Mouse (Mus musculus) liver, embryonic 15.5 days (tissue): ENCODE measurements around the gene Tshb. TPM values are rescaled to one million over a fixed set of nuclear protein-coding genes. Genes with fewer than 3 reads are reported as not detected.

Experiments used
- ATAC-seq: fragments of 200-750 bp; cut with Nextera tagmentation; 2 replicates; pipeline ENCODE4 v1.8.0; 2017; ENCODE audit warnings: moderate number of reproducible peaks, mild to moderate bottlenecking, moderate library complexity; ENCODE audit not compliant: insufficient read depth
- H3K27ac ChIP-seq: fragments of 300-500 bp; sonication (generic); replicated peaks from 2 replicates; pipeline ENCODE4 v1.5.1; 2015; ENCODE audit warnings: mild to moderate bottlenecking, inconsistent platforms
- H3K27me3 ChIP-seq: fragments of 300-500 bp; sonication (generic); 2 replicates; pipeline ENCODE4 v1.6.1; 2015; ENCODE audit warnings: mild to moderate bottlenecking, inconsistent platforms
- H3K36me3 ChIP-seq: fragments of 300-500 bp; sonication (generic); replicated peaks from 2 replicates; pipeline ENCODE4 v1.6.1; 2015; ENCODE audit warnings: moderate library complexity, mild to moderate bottlenecking, inconsistent platforms
- H3K4me1 ChIP-seq: fragments of 300-500 bp; sonication (generic); replicated peaks from 2 replicates; pipeline ENCODE4 v1.6.1; 2015; ENCODE audit warnings: inconsistent platforms
- H3K4me2 ChIP-seq: fragments of 300-500 bp; sonication (generic); 2 replicates; pipeline ENCODE4 v1.6.1; 2015; ENCODE audit warnings: moderate library complexity, mild to moderate bottlenecking, inconsistent platforms
- H3K4me3 ChIP-seq: fragments of 300-500 bp; sonication (generic); replicated peaks from 2 replicates; pipeline ENCODE4 v1.5.1; 2015; ENCODE audit warnings: mild to moderate bottlenecking, inconsistent platforms
- H3K9ac ChIP-seq: fragments of 300-500 bp; sonication (generic); 2 replicates; pipeline ENCODE4 v1.6.1; 2015; ENCODE audit warnings: moderate library complexity, mild to moderate bottlenecking, inconsistent platforms
- H3K9me3 ChIP-seq: fragments of 300-500 bp; sonication (generic); replicated peaks from 2 replicates; pipeline ENCODE4 v1.6.1; 2016; ENCODE audit warnings: inconsistent platforms
- WGBS: fragments of 180-500 bp; shearing (Covaris S2); methylation state at CpG from one replicate; pipeline ENCODE4 v1.1.7; 2015; ENCODE audit warnings: mixed read lengths; ENCODE audit not compliant: insufficient replicate concordance; 5-methylcytosine and 5-hydroxymethylcytosine counted together
- polyA plus RNA-seq: library from polyadenylated mRNA; unstranded; fragments of >200 nt; fragmentation: Nextera tagmentation; extraction: Ambion mirVana; gene quantifications from 2 replicates; pipeline ENCODE4 v1.2.1, GENCODE M21; 2015

Gene Tshb
- not detected in 2 replicates for polyA plus RNA-seq

GRCm38 (mm10) chr3:102782618-102783017 lies at the start of gene Tshb:
Gene Tshb, minus strand, starts transcription at chr3:102782718.
- 60% methylated on average over 2 of the region's 2 CpGs for WGBS
- H3K36me3 ChIP-seq, result no peaks in the 10 kb centered on the region
- no peak within 1 kb of the TSS for H3K4me3 ChIP-seq
- no peak for ATAC-seq
- no peak within 1 kb of the TSS for H3K27ac ChIP-seq
- no peak within 1 kb of the TSS for H3K4me2 ChIP-seq
- H3K9ac ChIP-seq, result no peak within 1 kb of the TSS
- no peaks in the 10 kb centered on the region for H3K27me3 ChIP-seq
- no peaks in the 10 kb centered on the region for H3K9me3 ChIP-seq
- no peaks in the 10 kb centered on the region for H3K4me1 ChIP-seq

- Histone ChIP-seq H3K4me2 (no peak overlapping the region), H3K4me3 (no peak overlapping the region)
Measured at GRCm38 (mm10) chr3:102803937-102804336, 21.4 kb upstream of the Tshb start.

GRCm38 (mm10) chr3:102787369-102787768 lies 4.9 kb upstream of the Tshb start:
- Histone ChIP-seq H3K4me3 (no peak overlapping the region), H3K4me2 (no peak overlapping the region), H3K4me1 (no peaks in the 10 kb centered on the region), H3K36me3 (no peaks in the 10 kb centered on the region), H3K9ac (no peak overlapping the region), H3K27ac (no peak overlapping the region), H3K9me3 (no peaks in the 10 kb centered on the region), H3K27me3 (no peaks in the 10 kb centered on the region)
- WGBS, result 5% methylated on average over 4 of the region's 4 CpGs
- ATAC-seq, result no peak

More at GRCm38 (mm10) chr3:102803937-102804336, 21.4 kb upstream of the Tshb start:
- Histone ChIP-seq H3K9ac (no peak overlapping the region), H3K27me3 (no peaks in the 10 kb centered on the region), H3K36me3 (no peaks in the 10 kb centered on the region), H3K4me1 (no peaks in the 10 kb centered on the region), H3K9me3 (no peaks in the 10 kb centered on the region), H3K27ac (no peak overlapping the region)
- 6% methylated on average over 3 of the region's 3 CpGs for WGBS
- no peak for ATAC-seq

GRCm38 (mm10) chr3:102773018-102773417 lies 9.5 kb downstream of the Tshb start:
- 59% methylated on average over 4 of the region's 4 CpGs for WGBS

GRCm38 (mm10) chr3:102764850-102765249 lies 17.7 kb downstream of the Tshb start:
- Histone ChIP-seq H3K4me1 (no peaks in the 10 kb centered on the region), H3K4me3 (no peak overlapping the region), H3K9ac (no peak overlapping the region), H3K36me3 (no peaks in the 10 kb centered on the region), H3K27ac (no peak overlapping the region), H3K4me2 (no peak overlapping the region), H3K9me3 (no peaks in the 10 kb centered on the region), H3K27me3 (no peaks in the 10 kb centered on the region)
- ATAC-seq, result no peak
- WGBS, result 62% methylated on average over 7 of the region's 7 CpGs

More at GRCm38 (mm10) chr3:102773018-102773417, 9.5 kb downstream of the Tshb start:
- no peaks in the 10 kb centered on the region for H3K27me3 ChIP-seq
- no peaks in the 10 kb centered on the region for H3K4me1 ChIP-seq
- no peak overlapping the region for H3K4me3 ChIP-seq
- H3K9ac ChIP-seq, result no peak overlapping the region
- ATAC-seq, result no peak
- H3K4me2 ChIP-seq, result no peak overlapping the region
- no peak overlapping the region for H3K27ac ChIP-seq
- no peaks in the 10 kb centered on the region for H3K9me3 ChIP-seq
- no peaks in the 10 kb centered on the region for H3K36me3 ChIP-seq

GRCm38 (mm10) chr3:102763713-102764400 lies 18.7 kb downstream of the Tshb start:
- WGBS, result 35% methylated on average over 10 of the region's 10 CpGs
- no peak for ATAC-seq

GRCm38 (mm10) chr3:102762388-102762787 lies 20.1 kb downstream of the Tshb start:
- 57% methylated on average over 3 of the region's 3 CpGs for WGBS
- Histone ChIP-seq H3K4me3 (no peak overlapping the region), H3K9me3 (no peaks in the 10 kb centered on the region), H3K4me1 (no peaks in the 10 kb centered on the region), H3K4me2 (no peak overlapping the region), H3K27me3 (no peaks in the 10 kb centered on the region), H3K27ac (no peak overlapping the region), H3K36me3 (no peaks in the 10 kb centered on the region), H3K9ac (no peak overlapping the region)
- no peak for ATAC-seq

More at GRCm38 (mm10) chr3:102763713-102764400, 18.7 kb downstream of the Tshb start:
- H3K9me3 ChIP-seq, result no peaks in the 10 kb centered on the region
- no peak overlapping the region for H3K4me3 ChIP-seq
- H3K4me1 ChIP-seq, result no peaks in the 10 kb centered on the region
- H3K4me2 ChIP-seq, result no peak overlapping the region
- H3K27ac ChIP-seq, result no peak overlapping the region
- no peaks in the 10 kb centered on the region for H3K27me3 ChIP-seq
- no peak overlapping the region for H3K9ac ChIP-seq
- H3K36me3 ChIP-seq, result no peaks in the 10 kb centered on the region

- H3K27ac ChIP-seq, result no peak overlapping the region
- no peaks in the 10 kb centered on the region for H3K36me3 ChIP-seq
- WGBS, result 51% methylated on average over 3 of the region's 3 CpGs
- no peaks in the 10 kb centered on the region for H3K4me1 ChIP-seq
- ATAC-seq, result no peak
- no peaks in the 10 kb centered on the region for H3K9me3 ChIP-seq
- H3K27me3 ChIP-seq, result no peaks in the 10 kb centered on the region
- no peak overlapping the region for H3K4me2 ChIP-seq
- no peak overlapping the region for H3K9ac ChIP-seq
- H3K4me3 ChIP-seq, result no peak overlapping the region
Measured at GRCm38 (mm10) chr3:102760236-102760635, 22.3 kb downstream of the Tshb start.

- Histone ChIP-seq H3K9me3 (no peaks in the 10 kb centered on the region), H3K36me3 (no peaks in the 10 kb centered on the region), H3K27me3 (no peaks in the 10 kb centered on the region), H3K9ac (no peak overlapping the region), H3K4me1 (no peaks in the 10 kb centered on the region), H3K4me3 (no peak overlapping the region), H3K4me2 (no peak overlapping the region), H3K27ac (no peak overlapping the region)
- 70% methylated on average over 6 of the region's 6 CpGs for WGBS
- ATAC-seq, result no peak
Measured at GRCm38 (mm10) chr3:102757019-102757418, 25.5 kb downstream of the Tshb start.

GRCm38 (mm10) chr3:102755801-102756200 lies 26.7 kb downstream of the Tshb start:
- WGBS, result 4% methylated on average over 1 of the region's 1 CpGs
- Histone ChIP-seq H3K4me3 (no peak overlapping the region), H3K27ac (no peak overlapping the region), H3K27me3 (no peaks in the 10 kb centered on the region), H3K4me1 (no peaks in the 10 kb centered on the region), H3K9ac (no peak overlapping the region), H3K36me3 (no peaks in the 10 kb centered on the region), H3K4me2 (no peak overlapping the region), H3K9me3 (no peaks in the 10 kb centered on the region)
- no peak for ATAC-seq

- Histone ChIP-seq H3K9ac (no peak overlapping the region), H3K4me1 (no peaks in the 10 kb centered on the region), H3K36me3 (no peaks in the 10 kb centered on the region), H3K27ac (no peak overlapping the region), H3K4me3 (no peak overlapping the region), H3K4me2 (no peak overlapping the region), H3K9me3 (no peaks in the 10 kb centered on the region), H3K27me3 (no peaks in the 10 kb centered on the region)
- no peak for ATAC-seq
- 63% methylated on average over 5 of the region's 5 CpGs for WGBS
Measured at GRCm38 (mm10) chr3:102752457-102752856, 30.1 kb downstream of the Tshb start.

- no peak overlapping the region for H3K4me3 ChIP-seq
- no peaks in the 10 kb centered on the region for H3K36me3 ChIP-seq
- 76% methylated on average over 4 of the region's 4 CpGs for WGBS
- ATAC-seq, result no peak
- no peak overlapping the region for H3K9ac ChIP-seq
- H3K4me2 ChIP-seq, result no peak overlapping the region
- H3K27ac ChIP-seq, result no peak overlapping the region
- H3K27me3 ChIP-seq, result no peaks in the 10 kb centered on the region
- H3K4me1 ChIP-seq, result no peaks in the 10 kb centered on the region
- H3K9me3 ChIP-seq, result no peaks in the 10 kb centered on the region
Measured at GRCm38 (mm10) chr3:102752053-102752452, 30.5 kb downstream of the Tshb start.
